Mouse (Mus musculus) cerebellum, postnatal 10 days (tissue): Measurements from ENCODE around the gene Itga7.
"Not testable (repeated sequence)": the region's sequence is repeated elsewhere in the genome, so short reads cannot be mapped to it uniquely, and the experiment has no call there.

Experiments
- DNase-seq, 2 experiments: peaks; one replicate each; pipeline ENCODE4 v3.0.0; 2021; ENCODE audit warnings: mixed read lengths in 2 of 2

Itga7 gene

GRCm38 (mm10) chr10:128937756-128938390, 4.3 kb downstream of the Itga7 start:
- DNase-seq = peak; percentile 73 to 75

- peak; percentile 99 to 100 for DNase-seq
Measured at GRCm38 (mm10) chr10:128938457-128938856, 4.8 kb downstream of the Itga7 start.

DNA sequence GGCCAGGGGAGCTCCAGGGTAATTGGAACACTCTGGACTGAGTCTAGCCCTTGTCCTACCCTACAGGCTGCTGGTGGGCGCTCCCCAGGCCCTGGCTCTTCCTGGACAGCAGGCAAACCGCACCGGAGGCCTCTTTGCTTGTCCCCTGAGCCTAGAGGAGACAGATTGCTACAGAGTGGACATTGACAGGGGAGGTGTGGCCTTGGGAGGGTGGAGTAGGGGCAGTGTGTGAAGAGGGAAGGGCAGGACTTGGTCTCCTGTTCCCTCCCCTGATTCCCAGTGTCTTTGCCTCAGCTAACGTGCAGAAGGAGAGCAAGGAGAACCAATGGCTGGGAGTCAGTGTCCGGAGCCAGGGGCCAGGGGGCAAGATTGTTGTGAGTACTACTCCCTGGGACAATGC, 5.4 kb downstream of the Itga7 start:
- peak; percentile 50 to 58 for DNase-seq

GRCm38 (mm10) chr10:128940475-128941061, 7.0 kb downstream of the Itga7 start:
- DNase-seq = no peak

- peak; percentile 78 to 79 for DNase-seq
Measured at GRCm38 (mm10) chr10:128945675-128946074, 12.1 kb downstream of the Itga7 start.

- no peak for DNase-seq
Measured at GRCm38 (mm10) chr10:128947496-128947895, 13.9 kb downstream of the Itga7 start.

GRCm38 (mm10) chr10:128950208-128950887, 16.7 kb downstream of the Itga7 start:
- DNase-seq = no peak

DNA sequence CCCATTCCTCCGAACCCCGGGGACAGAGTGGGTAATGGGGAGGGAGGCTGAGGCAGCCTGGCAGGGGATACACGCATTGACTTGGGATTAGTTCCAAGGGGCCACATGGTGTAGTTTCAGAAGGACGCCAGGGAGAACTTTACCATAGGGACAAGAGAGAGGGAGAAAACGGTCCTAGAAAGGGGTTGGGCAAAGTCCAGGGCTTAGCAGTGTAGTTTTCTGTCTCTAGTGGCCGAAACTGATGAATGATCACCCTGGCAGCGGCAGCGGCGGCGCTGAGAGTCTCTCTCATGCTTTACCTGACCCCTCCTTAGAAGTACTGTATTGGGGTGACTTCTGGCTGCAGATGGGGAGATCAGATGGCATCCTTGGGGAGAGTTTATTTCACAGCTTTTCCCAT, 24.7 kb downstream of the Itga7 start:
- DNase-seq = no peak

DNA sequence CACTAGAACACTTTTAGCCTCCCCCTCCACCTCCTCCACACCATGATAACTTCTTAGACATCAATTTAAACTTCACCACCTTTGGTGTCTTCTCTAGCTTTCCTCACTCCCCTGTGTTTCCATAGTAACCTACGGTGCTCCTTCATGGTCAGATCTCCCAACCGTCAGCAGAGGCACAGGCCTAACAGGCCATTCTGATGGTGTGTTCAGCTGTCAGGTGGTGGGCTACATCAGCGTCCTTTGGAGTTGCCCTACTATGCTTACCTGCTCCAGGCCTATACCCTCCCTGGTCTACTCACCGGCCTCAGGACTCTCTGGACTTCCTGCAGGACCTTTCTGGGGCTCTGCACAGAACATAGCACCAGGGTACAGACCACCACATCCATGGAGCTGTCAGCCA, 26.5 kb downstream of the Itga7 start:
- DNase-seq = no peak

GRCm38 (mm10) chr10:128960590-128961584, 27.3 kb downstream of the Itga7 start, which contains the start of gene Mettl7b:
Gene Mettl7b (minus strand): TSS chr10:128960988.
- no peak for DNase-seq

DNA sequence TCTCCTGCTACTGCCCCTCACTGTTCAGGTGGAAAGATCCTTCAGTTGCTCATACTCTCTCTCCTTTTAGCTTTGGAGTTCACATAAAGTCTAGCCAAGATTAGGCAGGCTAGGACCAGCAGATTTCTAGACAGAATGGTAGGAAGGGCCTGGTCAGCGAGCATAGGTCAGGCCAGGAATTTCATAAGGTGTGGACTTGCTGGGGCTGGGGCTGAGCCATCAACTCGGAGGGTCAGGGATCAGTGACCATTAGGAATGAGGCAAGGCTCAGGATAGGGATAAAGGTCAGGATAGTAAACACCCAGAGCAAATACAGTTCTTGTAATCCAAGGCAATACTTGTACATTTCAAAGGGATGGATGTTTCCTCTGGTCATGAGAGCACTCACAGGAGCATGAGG, 31.3 kb downstream of the Itga7 start:
- DNase-seq = no peak

GRCm38 (mm10) chr10:128965871-128966270, 32.3 kb downstream of the Itga7 start:
- DNase-seq = no peak

DNA sequence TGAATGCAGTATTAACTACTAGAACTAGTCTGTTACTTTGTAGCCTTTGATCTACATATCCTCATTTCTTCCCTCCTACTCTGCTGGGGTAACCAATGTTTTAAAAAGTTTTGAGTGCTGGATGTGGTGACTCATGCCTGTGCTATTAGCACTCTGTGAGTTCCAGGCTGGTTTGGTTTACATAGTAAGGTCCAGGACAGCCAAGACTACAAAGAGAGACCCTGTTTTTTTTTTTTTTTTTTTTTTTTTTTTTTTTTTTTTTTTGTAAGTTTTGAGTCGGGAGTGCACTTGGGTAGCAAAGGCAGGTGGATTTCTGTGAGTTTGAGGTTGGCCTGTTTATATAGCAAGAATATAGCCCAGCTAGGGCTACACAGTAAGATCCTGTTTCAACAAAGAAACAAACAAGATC, 34.7 kb downstream of the Itga7 start:
- no peak for DNase-seq

DNA sequence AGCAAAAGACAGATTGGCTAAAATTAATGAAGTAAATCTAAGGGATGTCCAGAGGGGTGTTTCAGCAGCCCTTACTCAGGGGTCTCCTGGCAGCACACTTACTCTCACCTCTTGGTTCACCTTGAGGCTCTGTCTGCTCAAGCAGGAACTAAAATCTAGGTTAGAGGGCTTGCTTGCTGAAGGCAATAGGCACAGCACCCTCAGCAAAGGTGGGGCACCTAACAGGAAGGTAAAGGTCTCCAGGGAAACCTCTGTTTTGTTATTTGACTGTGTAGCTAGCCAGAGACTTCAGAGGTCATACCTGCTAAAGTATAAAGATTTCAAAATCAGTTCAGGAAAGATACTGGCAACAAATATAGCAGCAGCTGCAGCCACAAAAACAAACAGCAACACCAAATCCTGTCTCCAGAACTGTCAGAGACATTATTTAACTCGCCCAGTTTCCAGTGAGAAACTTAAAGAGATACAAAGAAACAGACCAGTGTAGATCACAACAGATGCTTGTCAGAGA, 37.2 kb downstream of the Itga7 start:
- no peak for DNase-seq

GRCm38 (mm10) chr10:128972841-128973240, 39.2 kb downstream of the Itga7 start:
- DNase-seq = no peak

- no peak for DNase-seq
Measured at GRCm38 (mm10) chr10:128976395-128976794, 42.8 kb downstream of the Itga7 start.

GRCm38 (mm10) chr10:128977522-128978114, 44.0 kb downstream of the Itga7 start:
- peak; percentile 81 to 82 for DNase-seq

DNA sequence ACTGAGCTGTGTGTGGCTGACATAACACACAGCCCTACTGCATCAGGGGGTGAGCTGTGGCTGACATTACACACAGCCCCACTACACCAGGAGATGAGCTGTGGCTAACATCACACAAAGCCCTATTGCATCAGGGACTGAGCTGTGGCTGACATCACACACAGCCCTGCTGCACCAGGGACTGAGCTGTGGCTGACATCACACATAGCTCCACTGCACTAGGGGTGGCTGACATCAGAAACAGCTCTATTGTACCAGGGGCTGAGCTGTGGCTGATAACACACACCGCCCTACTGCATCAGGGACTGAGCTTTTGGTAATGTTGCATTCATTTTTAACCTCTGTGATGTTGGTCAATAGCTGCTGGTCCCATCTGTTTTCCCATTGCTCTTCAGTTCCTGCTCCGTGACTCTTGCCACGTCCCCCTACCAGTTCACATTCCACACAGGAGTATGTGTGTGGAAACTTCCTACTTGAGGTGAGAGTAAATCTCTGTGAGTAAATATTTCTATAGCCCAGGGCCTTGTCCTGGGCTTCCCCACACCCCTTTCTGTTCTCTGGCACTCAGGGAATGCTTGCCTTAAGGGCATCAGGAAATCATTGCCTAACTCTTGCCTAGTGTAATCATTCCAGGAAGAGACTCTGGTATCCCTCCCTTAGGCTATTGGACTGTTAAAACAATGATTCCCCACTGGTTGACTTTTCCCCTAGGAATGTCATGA, 47.2 kb downstream of the Itga7 start:
- DNase-seq = no peak

DNA sequence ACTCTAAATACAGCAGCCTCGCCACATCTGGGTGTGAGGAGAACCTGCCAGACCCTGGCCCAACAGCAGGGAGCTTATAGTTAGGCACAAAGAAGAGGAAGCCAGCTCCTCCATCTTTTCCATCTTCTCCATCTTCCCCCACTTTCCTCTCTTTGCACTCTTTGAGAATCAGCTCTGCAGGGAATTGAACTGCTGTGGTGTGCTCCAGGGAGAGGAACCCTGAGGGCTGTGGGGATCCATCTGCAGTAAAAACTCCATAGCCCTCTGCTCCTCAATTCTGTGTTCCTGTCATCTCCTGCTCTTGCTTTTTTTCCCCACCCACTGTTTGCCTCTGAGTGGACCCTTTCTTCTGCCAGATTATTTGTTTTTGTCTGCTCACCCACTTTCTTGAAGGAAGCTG, 55.5 kb downstream of the Itga7 start, which contains the start of gene Olfr9:
TSS of gene Olfr9 (plus strand) at position 301 of the 400 bp plus-strand sequence.
- not testable (repeated sequence) for DNase-seq

GRCm38 (mm10) chr10:128990129-128990850, 56.7 kb downstream of the Itga7 start:
- not testable (repeated sequence) for DNase-seq

GRCm38 (mm10) chr10:128990994-128991393, 57.4 kb downstream of the Itga7 start:
- no peak for DNase-seq
